8 mouse cellular contexts compared by ENCODE assay signal in the genomic region with DNA sequence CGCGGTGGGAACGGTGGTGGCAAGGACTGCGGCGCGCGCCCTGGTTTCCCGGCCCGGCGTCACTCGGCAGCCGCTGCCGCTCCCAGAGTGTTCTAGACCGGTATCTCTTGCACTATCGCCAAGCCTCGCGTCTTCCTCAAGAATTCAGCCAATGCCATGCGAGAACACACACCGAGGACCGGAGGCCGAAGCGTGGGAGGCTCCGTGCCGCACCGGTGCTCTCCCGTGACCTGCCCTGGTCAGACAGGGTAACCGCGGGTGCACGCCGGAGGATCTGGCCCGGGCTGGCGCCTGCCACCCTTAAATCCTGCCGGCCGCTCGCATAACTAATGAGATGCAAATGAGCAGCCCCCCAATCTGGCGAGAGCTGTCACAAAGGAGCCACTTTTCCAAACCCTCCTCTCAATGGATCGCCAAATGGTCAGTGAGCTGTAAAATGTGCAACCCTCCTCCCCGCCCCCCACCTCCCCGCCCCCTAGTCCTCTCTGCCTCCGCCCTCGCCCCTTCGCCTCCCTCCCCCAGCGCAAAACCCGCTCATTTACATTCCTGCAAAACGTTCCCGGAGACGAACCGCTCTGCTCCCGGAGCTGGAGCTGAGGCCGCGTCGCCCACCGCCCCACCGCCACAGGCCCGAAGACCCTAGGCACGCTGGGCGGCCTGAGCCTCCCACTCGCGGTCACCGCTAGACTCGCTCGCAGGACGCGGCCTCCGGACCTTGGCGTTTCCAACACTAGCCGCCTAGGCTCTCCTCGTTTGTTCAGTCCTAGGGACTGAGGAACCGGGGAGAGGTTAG. TPM values are rescaled to one million over a fixed set of nuclear protein-coding genes. Genes with fewer than 3 reads are reported as not detected.
DNase-seq lines count a peak whose midpoint lies in the region; ATAC-seq and TF ChIP-seq lines count a peak whose summit lies in the region.

No protein-coding gene starts in this region.

- H3K27me3 ChIP-seq in thymus, adult 2 months (ENCODE audit: control insufficient read depth, insufficient read depth, low read length), result peaks cover 19% of the 10 kb centered on the region
- H3K27me3 ChIP-seq in kidney, adult 2 months (replicated peaks; ENCODE audit: control insufficient read depth, insufficient read depth, low read length), result no peaks in the 10 kb centered on the region
- H3K27me3 ChIP-seq in midbrain, embryonic 15.5 days (replicated peaks), result no peaks in the 10 kb centered on the region
- H3K27me3 ChIP-seq in splenic B cell, adult 2 months (ENCODE audit: control insufficient read depth, insufficient read depth, low read length, poor library complexity, severe bottlenecking), result no peaks in the 10 kb centered on the region

- peak; percentile 62 for ATAC-seq in midbrain, embryonic 15.5 days (replicated peaks)

- DNase-seq in thymus, adult 2 months, result peak; percentile 18
- DNase-seq in thymus, postnatal 10 days (ENCODE audit: low spot score in 2 of 2), result no peak
- peak; percentile 88 for DNase-seq in embryo, embryonic 9.5 days (ENCODE audit: extremely low spot score)
- DNase-seq in heart, adult 9 months (ENCODE audit: low spot score in 2 of 2), result peak; percentile 74 to 80
- DNase-seq in kidney, adult 2 months, result peak; percentile 94
- DNase-seq in liver, result peak; percentile 59
- peak; percentile 73 for DNase-seq in splenic B cell, adult 2 months (ENCODE audit: low read depth, low spot score)

- WGBS in thymus, adult 2 months, result under 1% methylated on average over 67 of the region's 69 CpGs
- under 1% methylated on average over 67 of the region's 69 CpGs for WGBS in kidney, adult 2 months
- WGBS in midbrain, embryonic 15.5 days, result under 1% methylated on average over 66 of the region's 69 CpGs

- 0 out of 2 replicates have a peak, but pooled peaks have one; percentile 16 for TF ChIP-seq POLR2A in thymus, adult 2 months (IDR thresholded peaks at IDR 0.05; ENCODE audit: control insufficient read depth, extremely low read depth, insufficient read depth, low read length, poor library complexity)
- peak; percentile 86 for TF ChIP-seq POLR2A in kidney, adult 2 months (IDR thresholded peaks at IDR 0.05; ENCODE audit: low read depth, low read length)

- H3K9ac ChIP-seq in midbrain, embryonic 15.5 days, result peak overlapping the region; percentile 84

- H3K4me3 ChIP-seq in thymus, adult 2 months (ENCODE audit: control insufficient read depth, insufficient read depth, low read length), result peak overlapping the region; percentile 47
- H3K4me3 ChIP-seq in kidney, adult 2 months (ENCODE audit: insufficient read depth, low read depth, low read length), result peak overlapping the region; percentile 63
- peak overlapping the region; percentile 75 for H3K4me3 ChIP-seq in midbrain, embryonic 15.5 days

- no peak for TF ChIP-seq CTCF in thymus, adult 2 months (IDR thresholded peaks at IDR 0.05; ENCODE audit: borderline replicate concordance, control insufficient read depth, extremely low read depth, insufficient read depth, low read length, poor library complexity)
- no peak for TF ChIP-seq CTCF in kidney, adult 2 months (conservative IDR thresholded peaks at IDR 0.05; ENCODE audit: insufficient read depth, insufficient read length, low read depth, low read length)

- H3K4me1 ChIP-seq in thymus, adult 2 months (replicated peaks; ENCODE audit: control insufficient read depth, insufficient read depth, low read length), result peaks cover 11% of the 10 kb centered on the region
- H3K4me1 ChIP-seq in kidney, adult 2 months (ENCODE audit: control insufficient read depth, insufficient read depth, low read length), result peaks cover 19% of the 10 kb centered on the region; the same call in 1 of the 2 replicates
- peaks cover 65% of the 10 kb centered on the region for H3K4me1 ChIP-seq in midbrain, embryonic 15.5 days

- peak overlapping the region; percentile 95 for H3K4me2 ChIP-seq in midbrain, embryonic 15.5 days

- no peaks in the 10 kb centered on the region for H3K36me3 ChIP-seq in thymus, adult 2 months (ENCODE audit: control insufficient read depth, insufficient read depth, low read length)
- H3K36me3 ChIP-seq in kidney, adult 2 months (ENCODE audit: control insufficient read depth, insufficient read depth, low read length), result no peaks in the 10 kb centered on the region
- peaks cover 1% of the 10 kb centered on the region; the same call in 1 of the 2 replicates for H3K36me3 ChIP-seq in midbrain, embryonic 15.5 days (replicated peaks)
- H3K36me3 ChIP-seq in splenic B cell, adult 2 months (ENCODE audit: control insufficient read depth, insufficient read depth, low read length, poor library complexity, severe bottlenecking), result no peaks in the 10 kb centered on the region

- no peaks in the 10 kb centered on the region for H3K9me3 ChIP-seq in midbrain, embryonic 15.5 days

- no peak overlapping the region for H3K27ac ChIP-seq in thymus, adult 2 months (ENCODE audit: control insufficient read depth, insufficient read depth, low read length)
- peak overlapping the region; percentile 54 for H3K27ac ChIP-seq in kidney, adult 2 months (ENCODE audit: insufficient read depth, low read depth, low read length)
- H3K27ac ChIP-seq in midbrain, embryonic 15.5 days, result peak overlapping the region; percentile 98

RNA-seq across cellular contexts. Expression of a gene that starts 0.8 kb away (rescaled TPM):
- 5.8 and 9.8 TPM in 2 replicates for polyA plus RNA-seq in thymus, adult 2 months (2012; rRNA removed)
- 12.3 and 14.1 TPM in 2 replicates for polyA plus RNA-seq in kidney, adult 2 months (2012; rRNA removed)
- 20.5 and 24.0 TPM in 2 replicates for polyA plus RNA-seq in midbrain, embryonic 15.5 days (2015; fragmentation: Nextera tagmentation; extraction: Ambion mirVana)

RNA-seq across cellular contexts. Expression of a gene that starts 20.1 kb away (rescaled TPM):
- 13.0 and 13.2 TPM in 2 replicates for polyA plus RNA-seq in thymus, adult 2 months (2012; rRNA removed)
- polyA plus RNA-seq in kidney, adult 2 months (2012; rRNA removed), result 11.7 and 12.3 TPM in 2 replicates
- 47.2 and 50.8 TPM in 2 replicates for polyA plus RNA-seq in midbrain, embryonic 15.5 days (2015; fragmentation: Nextera tagmentation; extraction: Ambion mirVana)

Comparison
In these comparisons a context has a peak if more than half of its experiments do, and no peak if none do; other contexts are left out.
1. DNase-seq: peak in thymus, adult 2 months (single experiment), embryo, embryonic 9.5 days (single experiment), heart, adult 9 months (2 of 2), kidney, adult 2 months (single experiment), liver (single experiment) and splenic B cell, adult 2 months (single experiment); none in thymus, postnatal 10 days (0 of 2).
2. Peak in every context shown above with its lines, with median percentiles within 50 percentile points of each other: H3K4me3 ChIP-seq.